Mouse (Mus musculus): ENCODE data around the gene Tcf7. TPM values are rescaled to one million over a fixed set of nuclear protein-coding genes. Genes with fewer than 3 reads are reported as not detected.

The Tcf7 gene
- polyA plus RNA-seq, 1 experiment from 2014 or later: 68.8 TPM

DNA sequence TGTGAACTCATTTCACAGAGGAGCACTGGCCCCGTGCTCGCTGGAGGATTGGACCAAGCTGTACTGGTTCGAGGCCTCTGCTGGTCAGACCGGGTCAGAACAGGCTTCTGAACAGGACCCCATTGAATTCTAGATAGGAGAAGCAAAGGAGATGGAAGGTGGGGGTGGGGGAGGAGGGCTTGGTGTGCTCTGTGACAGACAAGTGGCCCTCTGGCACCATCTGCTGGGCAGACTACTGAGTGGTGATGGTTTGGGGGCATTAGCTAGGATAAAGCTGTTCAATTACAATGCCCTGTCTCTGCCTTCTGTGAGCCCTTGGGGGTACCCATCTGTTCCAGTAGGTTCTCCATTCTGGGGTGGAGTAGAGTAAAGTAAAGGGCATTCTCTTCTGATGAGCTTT lies 62.5 kb downstream of the Tcf7 start:
- TF ChIP-seq CTCF (IDR thresholded peaks at IDR 0.05; ENCODE audit: low read depth): peak; percentile 83
- DNase-seq (peak; percentile 85), ATAC-seq (ENCODE audit: insufficient read depth) (peak; percentile 38; the same call in 1 of the 2 replicates)
- Histone ChIP-seq H3K27me3 (ENCODE audit: insufficient read depth, low read length) (no peaks in the 10 kb centered on the region), H3K4me3 (ENCODE audit: low read depth, low read length) (no peak overlapping the region), H3K9ac (no peak overlapping the region), H3K36me3 (ENCODE audit: insufficient read depth) (no peaks in the 10 kb centered on the region), H3K4me2 (peak overlapping the region; percentile 27; the same call in 1 of the 2 replicates), H3K9me3 (ENCODE audit: low read depth, low read length) (no peaks in the 10 kb centered on the region), H3K27ac (ENCODE audit: low read depth) (no peak overlapping the region), H3K4me1 (ENCODE audit: insufficient read depth) (0 out of 2 replicates have a peak, but pooled peaks cover 3% of the 10 kb centered on the region)
- whole genome bisulfite sequencing: 3% methylated on average over 4 of the region's 4 CpGs

DNA sequence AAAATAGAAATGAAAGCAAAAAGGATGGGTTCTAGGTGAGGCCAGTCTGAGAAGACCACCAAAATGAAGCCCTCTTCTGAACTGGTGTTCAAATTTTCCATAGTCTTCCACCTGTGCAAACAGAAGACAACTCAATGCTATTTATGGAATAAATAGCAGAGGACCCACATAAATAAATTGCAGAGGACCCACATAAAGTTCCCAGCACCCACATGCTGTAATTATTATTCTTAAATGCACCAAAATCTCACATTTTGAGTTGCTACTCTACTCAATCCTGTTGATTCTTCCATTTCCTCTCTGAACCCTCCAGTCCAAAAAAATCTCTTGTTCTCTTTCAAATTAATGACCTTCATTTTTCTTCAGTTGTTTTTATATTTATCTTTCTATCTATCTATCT lies 68.9 kb downstream of the Tcf7 start, which contains the start of gene Olfr1371:
Gene Olfr1371, minus strand, starts transcription at position 101 of the 400 bp plus-strand sequence.
- Histone ChIP-seq H3K9me3 (ENCODE audit: low read depth, low read length) (no peaks in the 10 kb centered on the region), H3K9ac (no peak within 1 kb of the TSS), H3K4me3 (ENCODE audit: low read depth, low read length) (no peak within 1 kb of the TSS), H3K4me2 (no peak within 1 kb of the TSS), H3K4me1 (ENCODE audit: insufficient read depth) (no peaks in the 10 kb centered on the region), H3K27ac (ENCODE audit: low read depth) (no peak within 1 kb of the TSS), H3K27me3 (ENCODE audit: insufficient read depth, low read length) (no peaks in the 10 kb centered on the region), H3K36me3 (ENCODE audit: insufficient read depth) (no peaks in the 10 kb centered on the region)
- no peak for TF ChIP-seq CTCF (IDR thresholded peaks at IDR 0.05; ENCODE audit: low read depth)
- DNase-seq (no peak), ATAC-seq (ENCODE audit: insufficient read depth) (no peak)

Other genes with a start within 250 kb of the Tcf7 start
- gene Ppp2ca, start 184.3 kb downstream of the Tcf7 start, polyA plus RNA-seq (2014; fragmentation: Nextera tagmentation; extraction: Ambion mirVana): 94.0 and 95.3 TPM in 2 replicates
- gene Olfr1373, start 137.5 kb downstream of the Tcf7 start, polyA plus RNA-seq (2014; fragmentation: Nextera tagmentation; extraction: Ambion mirVana): not detected in 2 replicates
- not detected in 2 replicates for gene Olfr1371, start 69.0 kb downstream of the Tcf7 start, polyA plus RNA-seq (2014; fragmentation: Nextera tagmentation; extraction: Ambion mirVana)
- gene Skp1a, start 51.0 kb downstream of the Tcf7 start, polyA plus RNA-seq (2014; fragmentation: Nextera tagmentation; extraction: Ambion mirVana): 781 and 807 TPM in 2 replicates
- gene Vdac1, start 77.8 kb upstream of the Tcf7 start, polyA plus RNA-seq (2014; fragmentation: Nextera tagmentation; extraction: Ambion mirVana): 219 TPM in 2 replicates
- 235 and 242 TPM in 2 replicates for gene 9530068E07Rik, start 113.4 kb upstream of the Tcf7 start, polyA plus RNA-seq (2014; fragmentation: Nextera tagmentation; extraction: Ambion mirVana)